Mouse (Mus musculus): ENCODE measurements around the gene Lipa. TPM values are rescaled to one million over a fixed set of nuclear protein-coding genes. Genes with fewer than 3 reads are reported as not detected.
A peak's percentile ranks its signal among the peaks of the same experiment; 100 is the strongest.

Gene Lipa
- polyA plus RNA-seq, 1 experiment from 2014 or later: 19.1 TPM

DNA sequence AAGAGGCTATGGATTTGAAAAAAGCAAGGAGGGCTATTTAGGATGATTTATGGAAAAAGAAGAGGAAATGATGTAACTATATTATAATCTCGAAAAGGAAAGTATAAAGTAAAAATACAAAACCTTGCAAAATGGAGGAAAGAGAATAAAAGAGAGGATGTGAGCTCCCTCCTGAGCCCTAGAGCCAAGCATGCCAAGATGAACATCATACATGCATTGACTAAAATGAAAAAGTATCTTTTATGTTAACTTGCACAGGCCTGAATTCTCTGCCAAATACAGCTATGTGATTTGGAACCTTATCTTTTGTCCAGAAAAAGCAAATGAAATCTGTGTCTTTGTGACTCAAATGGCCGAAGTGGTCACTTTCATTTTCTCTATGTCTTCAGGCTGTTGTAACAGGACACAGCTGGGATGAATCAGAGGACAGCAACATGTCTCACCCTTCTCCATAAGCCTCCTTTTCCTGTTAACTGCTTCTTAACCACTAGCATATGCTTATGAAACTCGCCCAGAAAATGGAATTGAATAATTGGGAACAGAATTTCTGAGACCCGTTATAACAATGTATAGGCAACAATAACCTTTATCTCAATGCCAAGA is 81.8 kb downstream of the Lipa start:
- Histone ChIP-seq H3K27me3 (ENCODE audit: control insufficient read depth, insufficient read depth, low read length) (no peaks in the 10 kb centered on the region), H3K4me1 (replicated peaks; ENCODE audit: control insufficient read depth, insufficient read depth) (peaks cover 4% of the 10 kb centered on the region; the same call in 1 of the 2 replicates), H3K4me3 (ENCODE audit: low read depth, low read length) (no peak overlapping the region), H3K4me2 (replicated peaks; ENCODE audit: low read depth) (no peak overlapping the region), H3K9ac (ENCODE audit: low read length) (no peak overlapping the region), H3K36me3 (ENCODE audit: control insufficient read depth, insufficient read depth, low read length) (no peaks in the 10 kb centered on the region), H3K27ac (replicated peaks) (0 out of 2 replicates have a peak overlapping the region, but pooled peaks have one; percentile 31), H3K9me3 (ENCODE audit: control insufficient read depth, low read length) (no peaks in the 10 kb centered on the region)
- DNase-seq (ENCODE audit: low spot score) (no peak), ATAC-seq (ENCODE audit: low FRiP score, low TSS enrichment) (no peak; the same call in 1 of the 2 replicates)
- WGBS: 34% methylated on average over 4 of the region's 4 CpGs
- TF ChIP-seq CTCF (IDR thresholded peaks at IDR 0.05; ENCODE audit: low read depth): no peak
- TF ChIP-seq EP300 (optimal IDR thresholded peaks at IDR 0.05): peak; percentile 13

DNA sequence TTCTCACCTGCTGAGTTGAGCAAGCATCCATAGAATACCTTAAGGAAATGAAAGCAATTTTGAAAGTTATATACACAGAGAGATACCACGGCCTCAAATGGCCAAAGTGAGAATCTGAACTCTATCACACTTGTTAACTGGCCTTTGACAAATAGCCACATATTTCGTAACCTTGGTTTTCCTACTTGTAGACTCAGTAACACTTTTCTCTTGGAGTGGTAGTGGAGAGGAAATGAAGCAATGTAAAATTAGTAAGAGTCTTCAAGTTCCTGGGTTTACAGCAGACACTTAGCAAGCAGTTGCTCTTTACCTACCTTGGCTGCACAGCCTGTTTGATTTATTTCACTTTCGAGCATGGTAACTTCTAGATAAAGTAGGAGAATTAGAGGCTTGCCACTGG is 82.5 kb downstream of the Lipa start:
- H3K36me3 ChIP-seq (ENCODE audit: control insufficient read depth, insufficient read depth, low read length): no peaks in the 10 kb centered on the region
- TF ChIP-seq CTCF (IDR thresholded peaks at IDR 0.05; ENCODE audit: low read depth) (no peak), EP300 (optimal IDR thresholded peaks at IDR 0.05) (no peak)
- H3K4me1 ChIP-seq (replicated peaks; ENCODE audit: control insufficient read depth, insufficient read depth): peaks cover 4% of the 10 kb centered on the region; the same call in 1 of the 2 replicates
- no peaks in the 10 kb centered on the region for H3K27me3 ChIP-seq (ENCODE audit: control insufficient read depth, insufficient read depth, low read length)
- H3K27ac ChIP-seq (replicated peaks): no peak overlapping the region
- no peaks in the 10 kb centered on the region for H3K9me3 ChIP-seq (ENCODE audit: control insufficient read depth, low read length)
- no peak overlapping the region for H3K9ac ChIP-seq (ENCODE audit: low read length)
- ATAC-seq (ENCODE audit: low FRiP score, low TSS enrichment): no peak
- WGBS: 71% methylated on average over 3 of the region's 3 CpGs
- DNase-seq (ENCODE audit: low spot score): no peak
- H3K4me2 ChIP-seq (replicated peaks; ENCODE audit: low read depth): no peak overlapping the region
- H3K4me3 ChIP-seq (ENCODE audit: low read depth, low read length): no peak overlapping the region

Other genes starting within 250 kb of the Lipa start
- 8.3 and 9.0 TPM in 2 replicates for gene Fas, start 236.8 kb downstream of the Lipa start, polyA plus RNA-seq (2015; fragmentation: Nextera tagmentation; extraction: Ambion mirVana)
- 3.7 and 4.6 TPM in 2 replicates for gene Ch25h, start 52.3 kb downstream of the Lipa start, polyA plus RNA-seq (2015; fragmentation: Nextera tagmentation; extraction: Ambion mirVana)
- 2.3 and 2.5 TPM in 2 replicates for gene Ifit2, start 23.2 kb upstream of the Lipa start, polyA plus RNA-seq (2015; fragmentation: Nextera tagmentation; extraction: Ambion mirVana)
- 2.5 and 2.7 TPM in 2 replicates for gene Ifit3, start 56.1 kb upstream of the Lipa start, polyA plus RNA-seq (2015; fragmentation: Nextera tagmentation; extraction: Ambion mirVana)
- 8.7 and 8.8 TPM in 2 replicates for gene Ifit1bl1, start 74.5 kb upstream of the Lipa start, polyA plus RNA-seq (2015; fragmentation: Nextera tagmentation; extraction: Ambion mirVana)
- 0.61 and 0.74 TPM in 2 replicates for gene Ifit3b, start 80.5 kb upstream of the Lipa start, polyA plus RNA-seq (2015; fragmentation: Nextera tagmentation; extraction: Ambion mirVana)
- gene Ifit1bl2, start 113.3 kb upstream of the Lipa start, polyA plus RNA-seq (2015; fragmentation: Nextera tagmentation; extraction: Ambion mirVana): 0.04 and 0.10 TPM in 2 replicates
- gene Ifit1, start 113.4 kb upstream of the Lipa start, polyA plus RNA-seq (2015; fragmentation: Nextera tagmentation; extraction: Ambion mirVana): 2.1 and 2.4 TPM in 2 replicates
- 0.63 and 0.74 TPM in 2 replicates for gene Slc16a12, start 219.8 kb upstream of the Lipa start, polyA plus RNA-seq (2015; fragmentation: Nextera tagmentation; extraction: Ambion mirVana)

Measured in stomach, postnatal 0 days (tissue).